Mouse (Mus musculus): ENCODE results near the gene Akap10.

DNA sequence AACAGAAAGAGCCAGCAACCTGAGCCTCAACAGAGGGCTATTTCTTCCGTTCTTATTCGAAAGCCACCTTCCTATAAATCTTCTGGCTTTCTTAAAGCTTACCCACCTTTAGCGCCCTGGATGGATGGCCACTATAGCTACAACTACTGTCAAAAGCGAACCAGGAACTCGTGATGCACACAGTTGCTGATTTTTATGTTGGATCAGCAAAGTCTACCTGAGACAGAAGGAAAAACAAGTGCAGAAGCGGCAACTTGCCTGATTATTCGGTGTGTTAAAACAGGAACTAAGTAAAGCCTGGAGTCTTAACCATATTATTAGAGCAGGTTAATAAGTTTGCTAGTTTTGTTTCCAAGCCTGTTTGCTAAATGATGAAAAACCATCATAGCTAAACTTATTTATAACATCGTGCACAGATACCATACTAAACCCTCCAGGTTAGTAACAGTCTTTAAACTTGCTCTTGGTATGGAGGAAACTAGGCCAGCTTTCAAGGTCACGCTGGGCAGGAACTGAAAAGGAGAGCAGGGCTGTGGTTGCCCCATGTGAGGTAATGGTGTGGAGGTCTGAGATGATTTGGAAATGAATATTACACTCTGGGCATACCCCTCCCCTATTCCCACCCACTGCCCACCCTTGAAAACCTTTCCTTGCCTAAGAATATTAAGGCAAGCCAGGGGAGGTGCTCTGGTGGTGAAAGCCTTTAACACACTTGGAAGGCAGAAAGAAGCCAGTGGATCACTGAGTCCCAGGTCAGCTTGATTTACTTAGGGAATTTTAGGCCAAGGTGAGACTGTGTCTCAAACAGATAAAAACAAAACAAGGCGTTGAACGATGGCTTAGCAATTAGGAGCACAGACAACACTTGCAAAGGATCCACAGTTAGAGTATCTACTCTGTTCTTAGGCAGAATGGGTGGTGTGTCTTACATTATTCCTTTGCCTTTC, 861 bp upstream of the Akap10 start:
- no peak for TF ChIP-seq GATA1 (IDR thresholded peaks at IDR 0.05; ENCODE audit: borderline replicate concordance, low read length)
- TF ChIP-seq CTCF (IDR thresholded peaks at IDR 0.05; ENCODE audit: low read depth, low read length), result no peak

All from G1E (cell line).